Mouse (Mus musculus): ENCODE measurements at regions not wholly inside any gene's neighbourhood (a gene's known extent, or its start where the extent isn't known, plus 50 kb on each side); places are given as distances from the start of the nearest gene placed in this dataset.

DNA sequence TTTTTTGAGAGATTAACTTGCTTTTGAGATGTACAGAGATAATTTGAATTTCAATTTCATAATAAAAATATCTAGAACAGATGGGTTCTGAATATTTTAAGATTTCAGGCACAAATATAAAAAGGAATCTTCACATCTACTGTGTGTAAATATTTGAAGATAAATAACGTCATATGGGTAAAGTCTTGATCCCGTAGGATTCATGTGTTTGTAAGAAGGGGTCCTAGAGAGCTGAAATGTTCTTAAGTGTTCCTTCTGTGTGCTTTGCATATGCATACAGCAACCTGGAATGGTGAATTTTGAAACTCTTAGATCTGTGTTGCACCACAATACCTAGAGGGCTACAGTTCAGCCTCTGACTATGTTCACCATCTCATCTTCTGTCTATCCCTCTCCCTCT is 131.4 kb upstream of the Slc35b3 start:
- WGBS = 95% methylated on average over 2 of the region's 2 CpGs
- no peaks in the 10 kb centered on the region for H3K36me3 ChIP-seq (replicated peaks; ENCODE audit: control insufficient read depth, insufficient read depth)
- ATAC-seq (ENCODE audit: low FRiP score) = no peak
- DNase-seq (ENCODE audit: low spot score) = no peak
- no peaks in the 10 kb centered on the region for H3K27me3 ChIP-seq (ENCODE audit: control insufficient read depth, insufficient read depth, low read length)
- H3K9me3 ChIP-seq (ENCODE audit: control insufficient read depth, low read length) = no peaks in the 10 kb centered on the region
- no peaks in the 10 kb centered on the region for H3K4me1 ChIP-seq (replicated peaks; ENCODE audit: control insufficient read depth, insufficient read depth, low read length)
- no peak overlapping the region for H3K4me2 ChIP-seq (replicated peaks)
- no peak overlapping the region for H3K9ac ChIP-seq
- no peak overlapping the region for H3K4me3 ChIP-seq (replicated peaks; ENCODE audit: low read length)
- H3K27ac ChIP-seq = no peak overlapping the region

GRCm38 (mm10) chr13:39084544-39084943 is 123.9 kb upstream of the Slc35b3 start:
- Histone ChIP-seq H3K36me3 (replicated peaks; ENCODE audit: control insufficient read depth, insufficient read depth) (no peaks in the 10 kb centered on the region), H3K27ac (no peak overlapping the region), H3K9ac (no peak overlapping the region), H3K9me3 (ENCODE audit: control insufficient read depth, low read length) (no peaks in the 10 kb centered on the region), H3K27me3 (ENCODE audit: control insufficient read depth, insufficient read depth, low read length) (no peaks in the 10 kb centered on the region), H3K4me3 (replicated peaks; ENCODE audit: low read length) (no peak overlapping the region), H3K4me2 (replicated peaks) (no peak overlapping the region), H3K4me1 (replicated peaks; ENCODE audit: control insufficient read depth, insufficient read depth, low read length) (no peaks in the 10 kb centered on the region)
- WGBS = 33% methylated on average over 5 of the region's 5 CpGs
- DNase-seq (ENCODE audit: low spot score) = peak; percentile 24
- ATAC-seq (ENCODE audit: low FRiP score) = peak; percentile 48; the same call in 1 of the 2 replicates

DNA sequence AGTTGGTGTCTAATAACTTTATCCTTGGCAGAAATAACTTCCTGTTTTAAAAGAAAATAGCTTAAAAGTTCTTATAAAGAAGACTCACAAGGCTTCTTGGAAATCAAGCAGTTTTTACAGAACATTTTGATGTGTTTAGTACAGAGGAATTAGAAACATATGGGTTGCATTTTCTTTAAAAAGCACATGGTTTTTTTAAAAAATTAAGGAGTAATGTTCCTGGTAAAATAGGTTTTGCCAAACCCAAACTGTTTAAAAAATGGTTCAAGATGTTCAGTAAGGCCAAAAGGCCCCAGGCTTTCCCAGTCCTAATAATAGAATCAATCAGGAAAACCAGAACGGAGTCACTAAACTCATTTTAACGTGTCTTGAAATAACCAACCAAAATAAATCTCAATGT is 113.5 kb upstream of the Slc35b3 start:
- Histone ChIP-seq H3K27ac (no peak overlapping the region), H3K9me3 (ENCODE audit: control insufficient read depth, low read length) (no peaks in the 10 kb centered on the region), H3K27me3 (ENCODE audit: control insufficient read depth, insufficient read depth, low read length) (no peaks in the 10 kb centered on the region), H3K4me1 (replicated peaks; ENCODE audit: control insufficient read depth, insufficient read depth, low read length) (no peaks in the 10 kb centered on the region), H3K36me3 (replicated peaks; ENCODE audit: control insufficient read depth, insufficient read depth) (no peaks in the 10 kb centered on the region), H3K9ac (no peak overlapping the region), H3K4me3 (replicated peaks; ENCODE audit: low read length) (no peak overlapping the region), H3K4me2 (replicated peaks) (no peak overlapping the region)
- WGBS = 74% methylated on average over 2 of the region's 2 CpGs
- no peak for DNase-seq (ENCODE audit: low spot score)
- ATAC-seq (ENCODE audit: low FRiP score) = no peak

DNA sequence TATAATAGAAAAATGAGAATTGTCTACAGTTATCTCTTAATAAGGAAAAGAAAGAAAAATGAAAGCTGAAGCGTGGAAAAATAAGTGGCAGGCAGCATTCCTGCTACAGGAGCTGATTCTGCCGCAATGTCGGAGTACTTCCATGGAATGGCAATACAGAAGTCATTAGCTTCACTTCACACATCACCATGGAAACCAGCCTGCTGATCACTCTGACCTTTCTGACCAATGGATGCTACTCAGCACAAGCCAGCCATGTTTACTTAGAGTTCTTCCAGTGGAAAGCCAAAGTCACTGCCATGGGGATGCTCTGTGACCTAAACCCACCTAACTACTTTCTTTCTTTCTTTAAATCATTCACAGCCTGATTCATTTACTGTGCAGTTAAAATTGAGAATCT is 71.6 kb upstream of the Slc35b3 start:
- Histone ChIP-seq H3K4me3 (replicated peaks; ENCODE audit: low read length) (no peak overlapping the region), H3K27ac (no peak overlapping the region), H3K4me2 (replicated peaks) (no peak overlapping the region), H3K9ac (no peak overlapping the region), H3K36me3 (replicated peaks; ENCODE audit: control insufficient read depth, insufficient read depth) (no peaks in the 10 kb centered on the region), H3K4me1 (replicated peaks; ENCODE audit: control insufficient read depth, insufficient read depth, low read length) (no peaks in the 10 kb centered on the region), H3K9me3 (ENCODE audit: control insufficient read depth, low read length) (0 out of 2 replicates have a peak, but pooled peaks cover 7% of the 10 kb centered on the region), H3K27me3 (ENCODE audit: control insufficient read depth, insufficient read depth, low read length) (no peaks in the 10 kb centered on the region)
- ATAC-seq (ENCODE audit: low FRiP score) (no peak), DNase-seq (ENCODE audit: low spot score) (no peak)
- WGBS = 53% methylated on average over 3 of the region's 3 CpGs

- no peak overlapping the region for H3K4me2 ChIP-seq (replicated peaks)
- H3K27me3 ChIP-seq (ENCODE audit: control insufficient read depth, insufficient read depth, low read length) = no peaks in the 10 kb centered on the region
- no peaks in the 10 kb centered on the region for H3K36me3 ChIP-seq (replicated peaks; ENCODE audit: control insufficient read depth, insufficient read depth)
- H3K27ac ChIP-seq = no peak overlapping the region
- DNase-seq (ENCODE audit: low spot score) = no peak
- no peak overlapping the region for H3K9ac ChIP-seq
- H3K4me3 ChIP-seq (replicated peaks; ENCODE audit: low read length) = no peak overlapping the region
- H3K9me3 ChIP-seq (ENCODE audit: control insufficient read depth, low read length) = no peaks in the 10 kb centered on the region
- 85% methylated on average over 13 of the region's 13 CpGs for WGBS
- no peak for ATAC-seq (ENCODE audit: low FRiP score)
- no peaks in the 10 kb centered on the region for H3K4me1 ChIP-seq (replicated peaks; ENCODE audit: control insufficient read depth, insufficient read depth, low read length)
Measured at GRCm38 (mm10) chr13:39020168-39020567, 59.5 kb upstream of the Slc35b3 start.

- DNase-seq (ENCODE audit: low spot score) = peak; percentile 74
- Histone ChIP-seq H3K27me3 (ENCODE audit: control insufficient read depth, insufficient read depth, low read length) (no peaks in the 10 kb centered on the region), H3K9me3 (ENCODE audit: control insufficient read depth, low read length) (no peaks in the 10 kb centered on the region), H3K27ac (no peak overlapping the region), H3K4me1 (replicated peaks; ENCODE audit: control insufficient read depth, insufficient read depth, low read length) (no peaks in the 10 kb centered on the region), H3K4me3 (replicated peaks; ENCODE audit: low read length) (no peak overlapping the region), H3K4me2 (replicated peaks) (peak overlapping the region; percentile 33), H3K36me3 (replicated peaks; ENCODE audit: control insufficient read depth, insufficient read depth) (no peaks in the 10 kb centered on the region), H3K9ac (no peak overlapping the region)
- WGBS = 3% methylated on average over 8 of the region's 8 CpGs
- ATAC-seq (ENCODE audit: low FRiP score) = peak; percentile 73; the same call in 1 of the 2 replicates
Measured at GRCm38 (mm10) chr13:39011696-39012095, 51.0 kb upstream of the Slc35b3 start.

All from hindbrain, embryonic 14.5 days (tissue).